Mouse (Mus musculus) heart, embryonic 14.5 days (tissue): ENCODE measurements at regions not wholly inside any gene's neighbourhood (a gene's known extent, or its start where the extent isn't known, plus 50 kb on each side); places are given as distances from the start of the nearest gene placed in this dataset.

Experiments used
- ATAC-seq: fragments of 200-750 bp; cut with Nextera tagmentation; 2 replicates; pipeline ENCODE4 v1.8.0; 2017; ENCODE audit warnings: low read depth, moderate TSS enrichment; ENCODE audit not compliant: insufficient number of reproducible peaks, insufficient read depth, low FRiP score
- H3K27ac ChIP-seq, 2 experiments: fragments of 200-500 bp in 1 of 2; fragments of 300-500 bp in 1 of 2; sonication (generic) in 1 of 2; replicated peaks in 1 of 2; 2 replicates each; pipeline ENCODE4 v1.5.1; 2012 to 2014; ENCODE audit warnings: low read depth in 2 of 2, low read length in 2 of 2, control low read depth in 1 of 2, mild to moderate bottlenecking in 1 of 2, mixed read lengths in 1 of 2; ENCODE audit not compliant: control insufficient read depth in 1 of 2, insufficient read depth in 1 of 2
- H3K27me3 ChIP-seq: fragments of 300-500 bp; sonication (generic); 2 replicates; pipeline ENCODE4 v1.6.1; 2014; ENCODE audit warnings: mild to moderate bottlenecking, low read length, control low read depth; ENCODE audit not compliant: control insufficient read depth, insufficient read depth
- H3K36me3 ChIP-seq: fragments of 300-500 bp; sonication (generic); 2 replicates; pipeline ENCODE4 v1.6.1; 2014; ENCODE audit warnings: mild to moderate bottlenecking, control low read depth, low read length, mixed read lengths; ENCODE audit not compliant: control insufficient read depth, insufficient read depth
- H3K4me1 ChIP-seq, 2 experiments: fragments of 200-500 bp in 1 of 2; fragments of 300-500 bp in 1 of 2; sonication (generic) in 1 of 2; 2 replicates each; pipeline ENCODE4 v1.6.1; 2012 to 2014; ENCODE audit warnings: low read length in 2 of 2, control low read depth in 1 of 2, mixed read lengths in 1 of 2; ENCODE audit not compliant: control insufficient read depth in 2 of 2, insufficient read depth in 2 of 2
- H3K4me2 ChIP-seq: fragments of 300-500 bp; sonication (generic); 2 replicates; pipeline ENCODE4 v1.6.1; 2014; ENCODE audit warnings: mild to moderate bottlenecking, low read length
- H3K4me3 ChIP-seq, 2 experiments: fragments of 200-500 bp in 1 of 2; fragments of 300-500 bp in 1 of 2; sonication (generic) in 1 of 2; 2 replicates each; pipeline ENCODE4 v1.5.1; 2012 to 2014; ENCODE audit warnings: low read length in 2 of 2, mild to moderate bottlenecking in 2 of 2, control low read depth in 1 of 2, low read depth in 1 of 2, moderate library complexity in 1 of 2; ENCODE audit not compliant: control insufficient read depth in 1 of 2, insufficient read depth in 1 of 2
- H3K9ac ChIP-seq: fragments of 300-500 bp; sonication (generic); 2 replicates; pipeline ENCODE4 v1.6.1; 2014; ENCODE audit warnings: mild to moderate bottlenecking, low read length
- H3K9me3 ChIP-seq: fragments of 300-500 bp; sonication (generic); 2 replicates; pipeline ENCODE4 v1.6.1; 2016; ENCODE audit warnings: low read length, control low read depth; ENCODE audit not compliant: control insufficient read depth
- WGBS: fragments of 180-500 bp; shearing (Covaris S2); extraction: QIAGEN DNeasy Blood & Tissue Kit; methylation state at CpG from one replicate; pipeline ENCODE4 v1.1.7; 2014; 5-methylcytosine and 5-hydroxymethylcytosine counted together

DNA sequence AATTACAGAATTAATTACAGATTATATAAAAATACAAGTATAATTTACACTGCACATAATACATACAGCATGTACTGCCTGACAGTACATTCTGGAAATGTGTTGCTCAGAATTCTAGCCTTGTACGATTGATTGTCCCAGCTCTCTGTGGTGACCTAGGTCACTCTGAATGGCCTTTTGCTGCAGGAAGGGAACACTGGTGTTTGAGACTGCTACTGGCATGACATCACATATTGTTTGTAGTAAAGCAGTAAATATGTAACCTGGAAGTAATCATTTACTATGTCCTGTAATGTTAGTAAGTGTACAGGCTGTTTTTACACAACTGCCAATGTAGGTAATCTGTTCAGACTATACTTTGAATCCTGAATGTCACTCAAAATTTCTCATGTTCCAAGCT, 123.5 kb upstream of the Tbl1x start:
- Histone ChIP-seq H3K27ac (no peak overlapping the region), H3K27me3 (no peaks in the 10 kb centered on the region), H3K9ac (no peak overlapping the region), H3K4me2 (no peak overlapping the region), H3K4me3 (no peak overlapping the region), H3K4me1 (no peaks in the 10 kb centered on the region), H3K36me3 (no peaks in the 10 kb centered on the region), H3K9me3 (no peaks in the 10 kb centered on the region)
- ATAC-seq: no peak
- 78% methylated on average over 1 of the region's 1 CpGs for WGBS

DNA sequence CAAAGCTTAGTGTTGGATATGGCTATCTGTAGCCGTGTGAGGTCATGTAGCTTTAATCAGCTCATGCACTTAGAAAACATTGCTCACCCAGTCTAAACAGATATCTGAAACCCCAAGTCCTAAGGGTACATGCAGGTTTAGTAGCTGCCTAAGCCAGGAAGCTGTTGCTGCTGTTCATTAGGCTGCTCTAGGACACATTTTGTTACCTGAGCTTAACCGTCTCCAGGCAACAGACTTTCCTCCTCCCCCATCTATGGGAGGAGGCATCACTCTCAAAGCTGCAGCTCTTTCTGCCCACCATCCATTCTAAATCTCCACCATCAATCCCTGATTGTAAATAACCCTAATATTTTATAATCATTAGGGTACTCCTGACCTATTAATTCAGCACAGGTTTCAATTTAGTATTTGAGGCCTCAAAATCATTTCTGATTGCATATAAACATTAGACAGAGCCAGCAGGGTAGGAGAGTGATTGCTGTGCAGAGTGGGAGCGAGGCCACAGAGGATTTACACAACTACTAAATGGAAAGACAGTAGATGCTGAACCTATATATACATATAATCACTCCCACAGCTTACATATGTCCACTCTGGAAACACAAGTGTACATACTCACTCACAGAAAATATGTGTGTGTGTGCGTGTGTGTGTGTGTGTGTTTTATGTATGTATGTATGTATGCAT, 118.9 kb upstream of the Tbl1x start:
- Histone ChIP-seq H3K27me3 (no peaks in the 10 kb centered on the region), H3K36me3 (no peaks in the 10 kb centered on the region), H3K9me3 (no peaks in the 10 kb centered on the region), H3K4me3 (no peak overlapping the region), H3K4me1 (no peaks in the 10 kb centered on the region), H3K27ac (no peak overlapping the region), H3K9ac (no peak overlapping the region), H3K4me2 (no peak overlapping the region)
- ATAC-seq: no peak
- 59% methylated on average over 4 of the region's 4 CpGs for WGBS

- no peak for ATAC-seq
- no peak overlapping the region for H3K4me2 ChIP-seq
- H3K9me3 ChIP-seq: no peaks in the 10 kb centered on the region
- WGBS: 82% methylated on average over 3 of the region's 3 CpGs
- H3K9ac ChIP-seq: no peak overlapping the region
- no peaks in the 10 kb centered on the region for H3K27me3 ChIP-seq
- peaks cover 0 to 4% of the 10 kb centered on the region in 2 experiments; a peak in 1 of 4 replicates for H3K4me1 ChIP-seq
- no peaks in the 10 kb centered on the region for H3K36me3 ChIP-seq
- H3K4me3 ChIP-seq: no peak overlapping the region
- no peak overlapping the region for H3K27ac ChIP-seq
These were observed 103.9 kb upstream of the Tbl1x start for GRCm38 (mm10) chrX:77406896-77407295.

GRCm38 (mm10) chrX:77407925-77408324, 102.9 kb upstream of the Tbl1x start:
- Histone ChIP-seq H3K36me3 (no peaks in the 10 kb centered on the region), H3K27ac (no peak overlapping the region), H3K9me3 (no peaks in the 10 kb centered on the region), H3K9ac (no peak overlapping the region), H3K4me2 (no peak overlapping the region), H3K4me1 (peaks cover 0 to 4% of the 10 kb centered on the region in 2 experiments; a peak in 2 of 4 replicates), H3K27me3 (no peaks in the 10 kb centered on the region), H3K4me3 (no peak overlapping the region)
- no peak for ATAC-seq
- WGBS: 46% methylated on average over 3 of the region's 3 CpGs

DNA sequence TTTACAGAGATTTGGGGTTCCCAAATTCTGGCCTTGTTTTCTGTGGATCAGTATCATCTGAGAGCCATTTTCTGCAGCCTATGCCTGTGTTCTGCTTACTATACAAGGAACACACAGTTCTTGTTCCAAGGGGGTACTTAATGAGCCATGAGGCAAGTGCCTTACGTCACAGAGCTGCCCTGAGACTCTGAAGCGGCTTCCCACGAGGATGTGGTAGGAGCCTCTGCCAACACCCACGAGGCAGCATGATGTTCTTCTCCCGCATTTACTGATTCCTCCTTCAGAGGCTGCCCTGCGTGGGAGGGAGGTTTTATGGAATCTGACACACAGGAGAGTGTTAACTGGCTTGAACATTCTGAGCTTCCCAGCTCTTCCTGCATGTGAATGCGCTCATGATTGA, 101.4 kb upstream of the Tbl1x start:
- no peak overlapping the region for H3K27ac ChIP-seq
- no peak for ATAC-seq
- no peak overlapping the region for H3K4me3 ChIP-seq
- H3K9me3 ChIP-seq: no peaks in the 10 kb centered on the region
- no peaks in the 10 kb centered on the region for H3K27me3 ChIP-seq
- no peak overlapping the region for H3K4me2 ChIP-seq
- H3K9ac ChIP-seq: no peak overlapping the region
- H3K4me1 ChIP-seq: peaks cover 0 to 4% of the 10 kb centered on the region in 2 experiments; a peak in 2 of 4 replicates
- no peaks in the 10 kb centered on the region for H3K36me3 ChIP-seq
- 55% methylated on average over 7 of the region's 7 CpGs for WGBS

DNA sequence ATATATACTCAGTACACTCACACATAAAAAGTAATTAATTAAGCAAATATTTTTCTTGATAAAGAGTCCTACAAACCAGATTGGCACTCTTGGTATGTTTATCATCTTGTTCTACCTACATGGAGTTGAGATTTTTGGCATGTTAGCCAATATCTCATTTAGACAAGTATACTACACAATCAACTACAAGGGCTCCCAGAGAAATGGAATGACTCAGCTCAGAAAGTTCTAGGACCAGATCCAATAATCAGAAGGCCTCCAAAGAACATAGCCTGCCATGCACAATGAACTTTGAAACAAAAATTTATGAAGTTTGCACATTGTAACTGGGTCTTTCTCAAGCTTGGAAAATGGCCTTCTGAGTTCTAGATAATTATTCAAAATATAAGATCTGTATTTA, 100.0 kb upstream of the Tbl1x start:
- H3K9me3 ChIP-seq: no peaks in the 10 kb centered on the region
- H3K4me2 ChIP-seq: no peak overlapping the region
- no peak overlapping the region for H3K9ac ChIP-seq
- no peaks in the 10 kb centered on the region for H3K27me3 ChIP-seq
- peaks cover 0 to 4% of the 10 kb centered on the region in 2 experiments; a peak in 2 of 4 replicates for H3K4me1 ChIP-seq
- H3K27ac ChIP-seq: no peak overlapping the region
- no peak for ATAC-seq
- H3K36me3 ChIP-seq: no peaks in the 10 kb centered on the region
- H3K4me3 ChIP-seq: no peak overlapping the region

GRCm38 (mm10) chrX:77414156-77414555, 96.7 kb upstream of the Tbl1x start:
- Histone ChIP-seq H3K36me3 (no peaks in the 10 kb centered on the region), H3K27me3 (no peaks in the 10 kb centered on the region), H3K4me1 (peaks cover 0 to 4% of the 10 kb centered on the region in 2 experiments; a peak in 2 of 4 replicates), H3K27ac (no peak overlapping the region; a peak in 1 of 4 replicates), H3K9me3 (no peaks in the 10 kb centered on the region), H3K4me3 (no peak overlapping the region), H3K4me2 (no peak overlapping the region), H3K9ac (no peak overlapping the region)
- ATAC-seq: no peak

GRCm38 (mm10) chrX:77417766-77418165, 93.0 kb upstream of the Tbl1x start:
- Histone ChIP-seq H3K36me3 (no peaks in the 10 kb centered on the region), H3K27ac (no peak overlapping the region), H3K4me2 (no peak overlapping the region), H3K9me3 (no peaks in the 10 kb centered on the region), H3K9ac (no peak overlapping the region), H3K4me1 (no peaks in the 10 kb centered on the region), H3K27me3 (no peaks in the 10 kb centered on the region), H3K4me3 (no peak overlapping the region)
- no peak for ATAC-seq
